In the genomic region with DNA sequence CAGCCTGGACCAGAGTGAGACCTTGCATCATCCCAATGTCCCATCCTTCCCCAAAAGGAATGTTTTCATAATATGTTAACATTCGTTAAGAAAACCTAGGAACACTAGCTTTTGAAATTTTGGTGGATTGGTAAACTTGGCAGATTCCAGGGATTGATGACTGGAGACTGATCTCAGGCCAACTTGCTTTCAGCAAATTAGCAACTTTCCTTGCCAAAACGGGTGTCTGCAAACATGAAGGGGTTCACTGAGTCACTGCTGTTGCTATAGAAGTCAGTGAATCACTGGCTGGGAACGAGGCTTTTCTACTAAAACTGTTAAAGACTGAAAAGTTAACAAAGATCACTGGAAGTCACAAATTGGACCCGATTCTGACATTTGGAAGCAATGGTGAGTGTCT, we compare ENCODE assay signal across 20 mouse cellular contexts. TPM values are rescaled to one million over a fixed set of nuclear protein-coding genes. Genes with fewer than 3 reads are reported as not detected.
DNase-seq lines count a peak whose midpoint lies in the region; ATAC-seq and TF ChIP-seq lines count a peak whose summit lies in the region.
"Had no signal": no experiment of that assay in that cellular context is flagged by ENCODE, and none has a peak within 500 bp of the region (broad histone marks: within the 10 kb centered on the region; RNA-seq: fewer than 3 reads in every experiment).

No protein-coding gene starts in this region.

- TF ChIP-seq EP300 in lung, postnatal 0 days (IDR thresholded peaks at IDR 0.05): peak; percentile 50

- 59% methylated on average over 4 of the region's 4 CpGs for WGBS in forebrain, embryonic 16.5 days
- WGBS in forebrain, embryonic 10.5 days: 76% methylated on average over 4 of the region's 4 CpGs
- 58% methylated on average over 4 of the region's 4 CpGs for WGBS in lung, postnatal 0 days
- 60% methylated on average over 4 of the region's 4 CpGs for WGBS in lung, adult 2 months
- WGBS in embryonic facial prominence, embryonic 10.5 days: 79% methylated on average over 4 of the region's 4 CpGs

- H3K27ac ChIP-seq in forebrain, embryonic 16.5 days (ENCODE audit: low read length): peak overlapping the region; percentile 29; the same call in 1 of the 2 replicates
- no peak overlapping the region for H3K27ac ChIP-seq in forebrain, embryonic 10.5 days
- H3K27ac ChIP-seq in lung, postnatal 0 days (ENCODE audit: low read length): no peak overlapping the region
- no peak overlapping the region for H3K27ac ChIP-seq in embryonic facial prominence, embryonic 10.5 days (replicated peaks)
- H3K27ac ChIP-seq: embryonic facial prominence, embryonic 13.5 days; heart, embryonic 10.5 days; liver, embryonic 12.5 days had no signal

- no peaks in the 10 kb centered on the region for H3K9me3 ChIP-seq in forebrain, embryonic 16.5 days (ENCODE audit: control insufficient read depth, low read length)
- no peaks in the 10 kb centered on the region for H3K9me3 ChIP-seq in forebrain, embryonic 10.5 days
- H3K9me3 ChIP-seq in lung, postnatal 0 days (ENCODE audit: low read length): no peaks in the 10 kb centered on the region
- H3K9me3 ChIP-seq in embryonic facial prominence, embryonic 10.5 days: no peaks in the 10 kb centered on the region
- H3K9me3 ChIP-seq: embryonic facial prominence, embryonic 13.5 days; heart, embryonic 10.5 days; liver, embryonic 12.5 days had no signal

- no peak overlapping the region for H3K4me3 ChIP-seq in forebrain, embryonic 16.5 days (replicated peaks; ENCODE audit: low read length)
- no peak overlapping the region for H3K4me3 ChIP-seq in forebrain, embryonic 10.5 days
- no peak overlapping the region for H3K4me3 ChIP-seq in lung, postnatal 0 days (ENCODE audit: low read depth, low read length)
- H3K4me3 ChIP-seq in lung, adult 2 months (replicated peaks; ENCODE audit: extremely low read depth, low read depth, low read length): no peak overlapping the region
- H3K4me3 ChIP-seq in embryonic facial prominence, embryonic 10.5 days: no peak overlapping the region
- H3K4me3 ChIP-seq: liver, embryonic 12.5 days had no signal

- H3K9ac ChIP-seq in forebrain, embryonic 16.5 days (replicated peaks; ENCODE audit: low read depth, low read length): no peak overlapping the region
- H3K9ac ChIP-seq in lung, postnatal 0 days (replicated peaks; ENCODE audit: low read depth): no peak overlapping the region
- H3K9ac ChIP-seq: liver, embryonic 12.5 days had no signal

- ATAC-seq in forebrain, embryonic 16.5 days: no peak
- ATAC-seq in lung, postnatal 0 days: no peak
- ATAC-seq: liver, embryonic 12.5 days had no signal

- no peak for DNase-seq in forebrain, embryonic 10.5 days (ENCODE audit: extremely low spot score, low spot score)
- DNase-seq in lung, postnatal 0 days (ENCODE audit: low spot score): peak; percentile 77
- no peak for DNase-seq in lung, adult 2 months
- DNase-seq in MN1 (ENCODE audit: low spot score): peak; percentile 22
- DNase-seq in brain, adult 2 months (ENCODE audit: low read depth, low spot score): peak; percentile 83
- no peak for DNase-seq in natural killer cell, adult 2 months (ENCODE audit: low spot score in 2 of 2)
- no peak for DNase-seq in embryonic facial prominence, embryonic 10.5 days (ENCODE audit: low spot score)
- DNase-seq: cerebellum, adult 11 months; cerebellum, postnatal 36 days; gastrocnemius, postnatal 25 days; kidney, adult 18-20 months; kidney, postnatal 14 days; left cerebral cortex, postnatal 4 days; midbrain, embryonic 14.5 days; thymus, postnatal 25 days had no signal

- H3K4me1 ChIP-seq in forebrain, embryonic 16.5 days (replicated peaks; ENCODE audit: control insufficient read depth, insufficient read depth, low read length): peaks cover 20% of the 10 kb centered on the region
- peaks cover 37% of the 10 kb centered on the region for H3K4me1 ChIP-seq in forebrain, embryonic 10.5 days
- peaks cover 6% of the 10 kb centered on the region; the same call in 1 of the 2 replicates for H3K4me1 ChIP-seq in lung, postnatal 0 days (ENCODE audit: insufficient read depth, low read depth, low read length)
- peaks cover 10% of the 10 kb centered on the region; the same call in 1 of the 2 replicates for H3K4me1 ChIP-seq in lung, adult 2 months (ENCODE audit: control insufficient read depth, insufficient read depth, low read length)
- H3K4me1 ChIP-seq in embryonic facial prominence, embryonic 10.5 days: peaks cover 31% of the 10 kb centered on the region

- H3K36me3 ChIP-seq in forebrain, embryonic 16.5 days (ENCODE audit: control insufficient read depth, insufficient read depth): no peaks in the 10 kb centered on the region
- peaks cover 3% of the 10 kb centered on the region; the same call in 1 of the 2 replicates for H3K36me3 ChIP-seq in forebrain, embryonic 10.5 days (replicated peaks)
- no peaks in the 10 kb centered on the region for H3K36me3 ChIP-seq in lung, postnatal 0 days (ENCODE audit: insufficient read depth, low read length)
- H3K36me3 ChIP-seq in embryonic facial prominence, embryonic 10.5 days (replicated peaks): 0 out of 2 replicates have a peak, but pooled peaks cover 2% of the 10 kb centered on the region
- H3K36me3 ChIP-seq: embryonic facial prominence, embryonic 13.5 days; heart, embryonic 10.5 days; liver, embryonic 12.5 days had no signal

- H3K4me2 ChIP-seq in forebrain, embryonic 16.5 days (ENCODE audit: low read length): no peak overlapping the region
- no peak overlapping the region for H3K4me2 ChIP-seq in lung, postnatal 0 days (replicated peaks; ENCODE audit: low read depth, low read length)

- no peaks in the 10 kb centered on the region for H3K27me3 ChIP-seq in forebrain, embryonic 16.5 days (replicated peaks; ENCODE audit: control insufficient read depth, insufficient read depth, low read length)
- peaks cover 44% of the 10 kb centered on the region for H3K27me3 ChIP-seq in forebrain, embryonic 10.5 days (ENCODE audit: poor library complexity, severe bottlenecking)
- no peaks in the 10 kb centered on the region for H3K27me3 ChIP-seq in lung, postnatal 0 days (replicated peaks; ENCODE audit: insufficient read depth, low read length)
- peaks cover 45% of the 10 kb centered on the region for H3K27me3 ChIP-seq in embryonic facial prominence, embryonic 10.5 days (replicated peaks; ENCODE audit: low read depth, poor library complexity, severe bottlenecking)

- TF ChIP-seq POLR2A in lung, adult 2 months (IDR thresholded peaks at IDR 0.05; ENCODE audit: borderline replicate concordance, extremely low read depth, low read depth, low read length): no peak

- TF ChIP-seq CTCF in lung, postnatal 0 days (IDR thresholded peaks at IDR 0.05): no peak
- no peak for TF ChIP-seq CTCF in lung, adult 2 months (IDR thresholded peaks at IDR 0.05; ENCODE audit: insufficient read depth, low read length)

RNA-seq across cellular contexts. Expression of gene Ankmy1, which starts 0.9 kb away (rescaled TPM):
- 0.71 and 1.1 TPM in 2 replicates for polyA plus RNA-seq in forebrain, embryonic 16.5 days (2015; fragmentation: Nextera tagmentation; extraction: Ambion mirVana)
- 0.34 and 0.90 TPM in 2 replicates for polyA plus RNA-seq in forebrain, embryonic 10.5 days (2016; fragmentation: Nextera tagmentation; extraction: Ambion mirVana)
- polyA plus RNA-seq in lung, postnatal 0 days (2015; fragmentation: Nextera tagmentation; extraction: Ambion mirVana): 0.50 and 0.57 TPM in 2 replicates
- 1.0 and 1.5 TPM in 2 replicates for polyA plus RNA-seq in lung, adult 2 months (2012; rRNA removed)
- polyA plus RNA-seq in embryonic facial prominence, embryonic 10.5 days (2016; fragmentation: Nextera tagmentation; extraction: Ambion mirVana): 0.30 and 0.45 TPM in 2 replicates
- polyA plus RNA-seq: small intestine, adult 2 months had no signal

RNA-seq across cellular contexts. Expression of gene Dusp28, which starts 3.2 kb away (rescaled TPM):
- polyA plus RNA-seq in forebrain, embryonic 16.5 days (2015; fragmentation: Nextera tagmentation; extraction: Ambion mirVana): 11.3 and 13.2 TPM in 2 replicates
- polyA plus RNA-seq in forebrain, embryonic 10.5 days (2016; fragmentation: Nextera tagmentation; extraction: Ambion mirVana): 14.3 and 14.8 TPM in 2 replicates
- polyA plus RNA-seq in lung, postnatal 0 days (2015; fragmentation: Nextera tagmentation; extraction: Ambion mirVana): 16.3 and 18.3 TPM in 2 replicates
- 21.9 and 27.1 TPM in 2 replicates for polyA plus RNA-seq in lung, adult 2 months (2012; rRNA removed)
- polyA plus RNA-seq in embryonic facial prominence, embryonic 10.5 days (2016; fragmentation: Nextera tagmentation; extraction: Ambion mirVana): 11.0 and 11.9 TPM in 2 replicates

RNA-seq across cellular contexts. Expression of gene Rnpepl1, which starts 7.0 kb away (rescaled TPM):
- 28.5 and 31.0 TPM in 2 replicates for polyA plus RNA-seq in forebrain, embryonic 16.5 days (2015; fragmentation: Nextera tagmentation; extraction: Ambion mirVana)
- 21.2 and 22.7 TPM in 2 replicates for polyA plus RNA-seq in forebrain, embryonic 10.5 days (2016; fragmentation: Nextera tagmentation; extraction: Ambion mirVana)
- polyA plus RNA-seq in lung, postnatal 0 days (2015; fragmentation: Nextera tagmentation; extraction: Ambion mirVana): 58.7 and 60.7 TPM in 2 replicates
- polyA plus RNA-seq in lung, adult 2 months (2012; rRNA removed): 249 and 277 TPM in 2 replicates
- polyA plus RNA-seq in embryonic facial prominence, embryonic 10.5 days (2016; fragmentation: Nextera tagmentation; extraction: Ambion mirVana): 26.4 and 28.0 TPM in 2 replicates

RNA-seq across cellular contexts. Expression of gene Capn10, which starts 30.5 kb away (rescaled TPM):
- polyA plus RNA-seq in forebrain, embryonic 16.5 days (2015; fragmentation: Nextera tagmentation; extraction: Ambion mirVana): 64.4 and 65.5 TPM in 2 replicates
- 37.3 and 42.7 TPM in 2 replicates for polyA plus RNA-seq in forebrain, embryonic 10.5 days (2016; fragmentation: Nextera tagmentation; extraction: Ambion mirVana)
- polyA plus RNA-seq in lung, postnatal 0 days (2015; fragmentation: Nextera tagmentation; extraction: Ambion mirVana): 16.3 and 16.6 TPM in 2 replicates
- 26.8 and 27.3 TPM in 2 replicates for polyA plus RNA-seq in lung, adult 2 months (2012; rRNA removed)
- polyA plus RNA-seq in embryonic facial prominence, embryonic 10.5 days (2016; fragmentation: Nextera tagmentation; extraction: Ambion mirVana): 37.7 and 42.0 TPM in 2 replicates

RNA-seq across cellular contexts. Expression of gene Gpr35, which starts 47.0 kb away (rescaled TPM):
- 0.35 and 0.75 TPM in 2 replicates for polyA plus RNA-seq in forebrain, embryonic 16.5 days (2015; fragmentation: Nextera tagmentation; extraction: Ambion mirVana)
- polyA plus RNA-seq in forebrain, embryonic 10.5 days (2016; fragmentation: Nextera tagmentation; extraction: Ambion mirVana): 0.05 and 0.14 TPM in 2 replicates
- polyA plus RNA-seq in lung, postnatal 0 days (2015; fragmentation: Nextera tagmentation; extraction: Ambion mirVana): 1.2 and 1.7 TPM in 2 replicates
- 5.5 and 8.2 TPM in 2 replicates for polyA plus RNA-seq in lung, adult 2 months (2012; rRNA removed)
- polyA plus RNA-seq in embryonic facial prominence, embryonic 10.5 days (2016; fragmentation: Nextera tagmentation; extraction: Ambion mirVana): 0.13 and 0.19 TPM in 2 replicates

Comparison
In these comparisons a context has a peak if more than half of its experiments do, and no peak if none do; other contexts are left out.
1. DNase-seq: peak in lung, postnatal 0 days (single experiment), MN1 (single experiment) and brain, adult 2 months (single experiment); none in forebrain, embryonic 10.5 days (single experiment), lung, adult 2 months (single experiment), natural killer cell, adult 2 months (0 of 2) and embryonic facial prominence, embryonic 10.5 days (single experiment).